Mouse (Mus musculus) frontal cortex, postnatal 14 days (tissue): ENCODE data around the gene Kank2.
"Not testable (repeated sequence)": the region's sequence is repeated elsewhere in the genome, so short reads cannot be mapped to it uniquely, and the experiment has no call there.

Experiments used
- DNase-seq, 2 experiments: peaks; one replicate each; pipeline ENCODE4 v3.0.0; 2022; ENCODE audit warnings: low spot score in 2 of 2

Kank2 gene

DNA sequence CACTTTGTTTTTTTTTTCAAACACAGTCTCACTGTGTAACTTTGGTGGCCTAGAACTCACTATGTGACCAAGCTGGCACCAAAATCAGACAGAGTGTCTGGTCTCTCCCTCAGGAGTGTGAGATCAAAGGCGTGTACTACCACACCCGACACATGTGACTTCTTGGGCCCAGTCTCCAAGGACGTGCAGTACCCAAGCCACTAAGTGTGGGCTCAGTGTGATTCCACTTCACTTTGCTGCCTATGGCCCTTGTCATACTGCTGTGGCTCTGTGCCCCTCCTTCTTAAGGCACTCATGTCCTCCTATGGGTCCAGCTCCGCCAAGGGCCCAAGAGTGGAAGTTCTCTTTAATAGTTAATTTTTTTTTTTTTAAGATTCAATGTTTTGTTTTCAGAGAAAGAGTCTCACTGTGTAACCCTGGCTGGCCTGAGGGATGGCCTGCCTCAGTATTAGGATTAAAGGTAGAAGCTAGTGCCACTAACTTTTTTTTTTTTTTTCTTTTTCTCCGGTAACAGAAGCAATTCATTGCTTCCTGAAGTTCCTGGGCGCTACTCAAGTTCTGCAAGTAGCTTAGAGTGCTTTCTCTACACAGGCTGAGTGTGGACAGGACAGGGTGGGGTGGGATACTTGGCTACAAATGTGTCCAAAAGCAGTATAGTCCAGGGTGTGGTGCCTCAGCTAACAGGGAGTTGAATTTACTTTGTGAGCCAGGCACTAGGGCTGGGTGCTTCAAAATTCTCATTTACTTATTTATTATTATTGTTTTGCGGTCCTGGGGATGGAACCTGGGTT lies 13.8 kb downstream of the Kank2 start:
- DNase-seq, result no peak

DNA sequence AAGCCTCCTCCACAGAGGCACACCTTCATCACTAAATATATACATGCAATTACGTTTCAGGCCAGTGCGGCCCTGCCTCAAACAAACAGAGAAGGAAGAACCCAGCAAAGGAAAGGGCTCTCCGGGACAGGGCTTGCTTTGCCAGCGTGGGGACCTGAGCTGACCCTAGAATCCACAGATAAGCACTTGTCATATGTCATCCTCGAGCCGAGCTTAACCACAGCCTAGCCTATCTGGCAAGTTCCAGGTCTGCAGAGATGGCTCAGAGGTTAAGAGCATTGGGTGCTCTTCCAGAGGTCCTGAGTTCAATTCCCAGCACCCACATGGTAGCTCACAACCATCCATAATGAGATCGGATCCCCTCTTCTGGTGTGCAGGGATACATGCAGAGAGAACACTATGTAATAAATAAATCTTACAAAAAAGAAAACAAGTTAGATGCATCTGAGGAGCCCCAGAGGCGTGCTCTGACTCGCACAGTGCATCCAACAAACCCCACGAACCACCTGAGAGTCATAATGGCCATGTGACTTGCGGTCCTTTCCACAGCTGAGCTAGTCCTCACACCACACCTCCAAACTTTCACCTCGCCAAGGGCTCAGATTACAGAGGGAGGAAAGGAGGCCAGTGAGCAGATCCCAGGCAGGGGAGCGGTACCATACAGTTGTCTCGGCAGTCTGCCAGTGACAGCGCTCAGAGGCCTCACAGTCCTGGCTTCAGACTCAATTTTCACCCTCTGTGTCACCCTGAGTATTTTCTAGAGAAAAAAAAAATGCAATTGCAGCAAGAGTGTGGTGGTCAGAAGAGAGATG lies 16.7 kb downstream of the Kank2 start:
- no peak for DNase-seq

DNA sequence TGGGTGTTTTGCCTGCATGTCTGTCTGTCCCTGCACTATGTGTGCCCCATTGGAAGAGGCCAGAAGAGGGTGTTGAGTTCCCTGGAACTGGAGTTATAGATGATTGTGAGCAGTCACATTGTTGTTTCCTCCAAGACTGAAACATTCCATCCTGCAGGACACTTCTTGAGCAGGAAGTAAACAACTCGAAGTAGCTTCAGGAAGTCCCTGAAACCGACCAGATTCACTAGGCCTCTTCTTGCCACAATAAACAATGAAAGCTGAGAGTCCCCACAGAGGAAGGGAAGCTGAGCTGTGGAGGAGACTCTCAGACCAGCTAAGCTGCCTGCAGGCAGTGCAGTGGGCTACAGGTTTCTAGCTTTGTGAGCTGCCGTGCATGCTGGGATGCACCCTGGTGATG lies 20.8 kb downstream of the Kank2 start:
- DNase-seq, result no peak

DNA sequence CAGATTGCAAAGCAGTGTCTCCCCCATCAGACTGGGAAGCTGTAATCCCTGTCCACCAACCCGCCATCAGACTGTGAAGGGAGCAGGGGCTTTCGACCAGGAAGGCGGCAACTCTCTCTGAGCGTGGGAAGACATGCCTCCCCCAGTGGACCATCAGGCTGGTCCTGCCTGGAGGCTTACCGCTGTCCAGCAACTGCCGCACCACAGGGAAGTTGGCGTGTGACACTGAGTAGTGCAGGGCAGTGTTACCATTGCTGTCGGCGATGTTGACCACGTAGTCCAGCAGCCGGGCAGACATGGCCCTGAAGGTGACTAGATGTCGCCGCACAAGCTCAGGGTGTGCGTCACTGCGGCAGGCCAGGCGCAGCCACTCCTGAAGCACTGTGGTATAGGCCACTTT lies 24.2 kb downstream of the Kank2 start:
- no peak for DNase-seq

DNA sequence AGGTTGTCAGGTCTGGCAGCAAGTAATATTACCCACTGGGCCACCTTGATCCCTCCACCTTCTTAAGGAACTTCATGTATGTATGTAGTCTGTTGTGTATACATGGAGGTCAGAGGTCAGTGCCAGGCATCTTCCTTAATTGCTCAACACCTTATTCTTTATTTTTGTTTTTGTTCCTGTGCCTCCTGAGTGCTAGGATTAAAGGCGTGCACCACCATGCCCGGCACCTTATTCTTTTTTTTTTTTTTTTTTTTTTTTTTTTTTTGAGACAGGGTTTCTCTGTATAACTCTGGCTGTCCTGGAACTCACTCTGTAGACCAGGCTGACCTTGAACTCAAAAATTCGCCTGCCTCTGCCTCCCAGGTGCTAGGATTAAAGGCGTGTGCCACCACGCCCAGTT lies 25.1 kb downstream of the Kank2 start:
- not testable (repeated sequence) for DNase-seq

DNA sequence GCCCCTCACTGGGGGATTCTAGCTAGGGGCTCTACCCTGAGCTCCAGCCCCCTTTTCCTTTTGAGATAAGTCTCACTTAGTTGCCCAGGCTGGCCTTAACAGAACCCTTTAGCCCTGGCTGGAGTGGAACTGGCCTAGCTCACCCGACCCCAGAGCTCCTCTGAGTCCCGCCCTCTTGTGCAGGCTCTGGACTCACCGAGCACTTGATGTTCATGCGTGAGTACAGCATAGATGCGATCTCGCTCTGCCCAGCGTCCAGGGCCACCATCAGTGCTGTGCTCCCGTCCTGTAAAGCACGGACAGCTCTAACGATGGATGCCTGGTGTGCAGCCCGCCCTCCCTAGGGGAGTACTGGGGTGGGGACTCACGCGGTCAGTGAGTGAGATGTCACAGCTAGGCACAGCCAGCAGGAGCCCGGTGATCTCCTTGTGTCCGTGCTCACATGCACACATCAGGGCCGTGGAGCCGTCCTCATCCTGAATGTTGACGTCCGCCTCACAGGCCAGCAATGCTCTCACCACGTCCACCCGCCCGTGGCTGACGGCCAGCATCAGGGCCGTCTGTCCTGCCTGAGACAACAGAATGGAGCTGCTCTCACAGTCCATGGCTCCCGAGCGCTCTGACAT lies 28.9 kb downstream of the Kank2 start:
- DNase-seq, result no peak

DNA sequence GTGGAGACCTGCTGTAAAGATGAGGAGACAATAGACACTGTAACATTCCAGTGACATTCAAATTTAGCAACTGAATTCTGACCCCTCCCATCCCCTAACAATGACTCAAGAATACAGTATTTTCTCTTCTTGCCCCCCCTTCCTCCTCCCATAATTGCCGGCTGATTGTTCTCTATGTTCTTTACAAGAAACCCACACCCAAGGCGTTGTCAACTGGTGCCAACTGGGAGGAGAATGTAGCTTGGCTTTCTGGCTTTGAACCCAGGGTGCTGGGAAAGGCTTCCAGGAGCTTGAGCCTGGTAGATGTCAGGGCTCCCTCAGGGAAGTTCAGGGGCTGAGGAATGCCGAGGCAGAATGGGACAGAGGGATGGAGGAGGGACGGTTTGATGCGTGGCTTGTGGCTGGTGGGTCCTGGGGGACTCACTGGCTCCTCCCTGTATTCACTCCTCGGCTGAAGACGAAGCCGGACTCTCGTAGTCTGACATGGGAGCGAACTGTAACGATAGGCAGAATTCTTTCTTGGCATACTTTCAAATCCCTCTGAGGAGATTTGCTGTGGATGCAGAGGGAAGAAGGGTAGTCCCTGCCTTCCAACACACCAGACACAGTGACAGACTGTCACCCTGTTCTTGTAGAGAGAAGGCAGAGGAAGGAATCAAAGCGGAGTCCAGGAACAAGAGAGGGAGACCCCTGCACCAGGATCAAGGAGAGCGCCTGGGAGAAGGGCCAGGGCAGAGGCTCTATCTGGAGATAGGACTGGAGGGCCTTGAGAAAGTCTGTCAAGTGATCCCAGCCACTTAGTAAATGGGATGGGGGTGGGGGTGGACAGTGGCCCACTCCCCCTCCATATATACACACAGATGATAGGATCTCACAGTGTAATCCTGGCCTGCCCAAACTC lies 29.8 kb downstream of the Kank2 start:
- no peak for DNase-seq

DNA sequence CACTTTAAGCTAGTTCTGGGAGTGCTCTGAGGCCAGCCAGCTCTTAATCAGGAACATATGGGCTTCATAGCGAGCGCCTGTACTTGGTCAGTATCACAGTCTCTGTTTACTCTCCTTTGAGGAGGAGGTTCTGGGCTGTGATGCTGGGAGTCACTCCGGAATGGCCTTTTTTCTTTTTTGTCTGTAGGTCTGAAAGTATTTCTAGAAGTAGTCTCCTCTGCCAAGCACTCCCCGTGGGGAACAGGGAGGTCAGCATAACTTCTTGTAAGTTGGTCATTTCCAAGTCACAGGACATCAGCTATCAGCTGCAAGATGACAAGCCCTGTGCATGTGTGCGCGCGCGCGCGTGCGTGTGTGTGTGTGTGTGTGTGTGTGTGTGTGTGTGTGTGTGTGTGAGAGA lies 30.6 kb downstream of the Kank2 start:
- no peak for DNase-seq

DNA sequence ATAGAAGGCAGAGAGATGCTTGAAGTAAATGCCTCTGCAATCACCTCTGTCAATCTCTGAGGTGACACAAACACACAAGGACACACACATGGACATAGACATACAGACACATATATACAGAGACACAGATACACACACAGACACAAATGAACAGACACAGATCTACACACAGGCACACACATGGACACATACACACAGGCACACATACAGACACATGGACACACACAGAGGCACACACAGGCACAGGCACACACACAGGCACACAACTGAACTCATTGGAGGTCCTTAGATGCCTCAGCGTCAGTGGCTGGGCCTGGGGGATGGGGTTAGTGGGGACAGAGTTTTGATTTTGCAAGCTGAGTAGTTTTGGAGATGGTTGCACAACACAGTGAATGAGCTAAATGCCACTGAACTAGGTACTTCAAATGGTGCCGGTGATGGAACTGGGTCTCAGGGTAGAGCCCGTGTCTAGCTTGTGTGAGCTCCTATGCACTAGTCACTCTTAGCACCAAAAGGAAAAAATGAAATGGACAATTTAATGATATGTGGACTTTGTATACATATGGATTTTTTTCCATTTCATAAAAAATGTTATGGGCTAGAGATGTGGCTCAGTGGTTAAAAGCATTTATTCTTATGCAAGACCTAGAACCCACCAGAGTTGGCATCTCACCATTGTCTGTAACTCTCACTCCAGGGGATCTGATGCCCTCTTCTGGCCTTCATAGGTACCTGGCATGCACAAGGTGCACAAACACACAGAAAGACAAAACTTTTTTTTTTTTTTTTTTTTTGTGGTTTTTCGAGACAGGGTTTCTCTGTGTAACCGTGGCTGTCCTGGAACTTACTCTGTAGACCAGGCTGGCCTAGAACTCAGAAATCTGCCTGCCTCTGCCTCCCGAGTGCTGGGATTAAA lies 34.2 kb downstream of the Kank2 start:
- no peak for DNase-seq

DNA sequence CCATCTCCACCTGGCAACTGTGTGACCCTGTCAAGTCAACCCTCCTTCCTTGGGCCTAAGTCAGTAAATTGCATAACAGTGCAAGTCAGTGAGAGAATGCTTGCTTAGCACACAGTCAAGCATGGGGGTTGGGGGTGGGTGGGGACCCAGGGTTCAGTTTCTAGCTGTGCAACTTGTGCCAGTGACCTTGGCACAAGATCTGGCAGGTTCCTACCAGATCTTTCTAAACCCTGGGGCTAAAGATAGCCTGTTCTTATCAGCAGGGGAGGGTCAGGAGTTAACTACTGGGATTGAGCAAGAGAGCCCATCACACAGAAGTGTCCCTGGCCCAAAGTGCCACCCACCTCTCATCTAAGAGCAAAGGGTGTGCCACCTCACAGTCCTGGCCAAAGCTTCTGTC lies 36.4 kb downstream of the Kank2 start:
- no peak for DNase-seq

DNA sequence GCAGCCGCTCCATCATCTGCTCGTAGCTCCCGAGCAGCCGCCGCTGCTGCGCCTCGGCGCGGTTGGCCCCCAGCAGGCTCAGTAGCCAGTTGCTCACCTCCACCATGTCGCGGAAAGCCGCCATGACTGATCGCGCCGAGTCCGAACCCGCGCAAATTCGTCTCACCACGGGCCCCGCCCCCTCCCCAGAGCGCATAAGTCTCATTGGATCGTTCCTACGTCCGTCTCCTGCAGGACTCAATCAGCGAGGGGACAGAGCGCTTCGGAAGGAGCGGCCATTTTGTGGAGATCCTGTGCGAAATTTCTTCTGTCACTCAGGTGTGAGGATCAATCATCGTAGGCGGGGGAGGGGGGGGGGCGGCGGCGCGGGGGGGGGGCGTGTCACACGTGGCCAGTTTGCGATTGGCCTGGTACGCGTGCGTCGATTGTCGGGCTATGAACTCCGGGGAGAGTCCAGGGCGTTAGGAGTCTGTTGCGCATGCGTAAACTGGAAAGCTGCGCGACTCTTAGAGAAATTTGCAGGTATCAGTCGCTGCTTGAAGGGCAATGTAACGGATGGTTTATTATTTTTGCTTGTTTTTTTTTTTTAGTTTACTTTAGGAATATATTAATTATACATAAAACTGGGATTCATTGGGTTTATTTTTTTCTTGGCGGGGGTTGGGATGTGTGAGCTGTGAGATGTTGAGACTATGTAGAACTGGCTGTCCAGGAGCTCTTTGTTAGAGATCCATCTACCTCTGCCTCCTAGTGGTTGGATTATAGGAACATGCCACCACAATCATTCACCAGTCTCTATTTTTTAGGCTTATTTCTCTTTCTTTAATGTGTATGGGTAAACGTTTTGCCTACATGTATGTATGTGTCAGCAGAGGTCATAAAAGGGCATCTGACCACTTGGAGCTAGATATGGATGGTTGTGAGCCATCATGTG lies 38.1 kb downstream of the Kank2 start, which contains the start of gene Spc24:
Gene Spc24, minus strand, starts transcription at position 149 of the 934 bp plus-strand sequence.
- DNase-seq, result peak; percentile 92 to 95

DNA sequence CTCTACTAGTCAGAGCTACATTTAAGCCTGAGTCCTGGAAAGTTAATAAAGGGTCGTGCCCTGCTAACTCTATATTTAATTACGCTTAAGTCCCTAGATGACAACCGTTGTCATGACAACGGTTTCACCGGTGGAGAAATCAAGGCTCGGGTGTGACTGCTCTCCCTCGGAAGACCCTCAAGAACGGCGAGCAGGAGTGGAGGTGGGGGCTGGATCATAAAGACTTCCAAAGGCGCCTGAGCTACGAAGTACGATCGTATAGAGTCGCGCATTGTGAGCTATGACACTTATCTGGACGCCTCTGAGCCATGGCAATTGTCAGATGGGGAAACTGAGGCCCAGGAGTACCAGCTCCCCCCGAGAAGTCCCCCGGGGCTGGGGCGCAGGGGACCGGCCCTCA lies 38.8 kb downstream of the Kank2 start:
- DNase-seq, result no peak

DNA sequence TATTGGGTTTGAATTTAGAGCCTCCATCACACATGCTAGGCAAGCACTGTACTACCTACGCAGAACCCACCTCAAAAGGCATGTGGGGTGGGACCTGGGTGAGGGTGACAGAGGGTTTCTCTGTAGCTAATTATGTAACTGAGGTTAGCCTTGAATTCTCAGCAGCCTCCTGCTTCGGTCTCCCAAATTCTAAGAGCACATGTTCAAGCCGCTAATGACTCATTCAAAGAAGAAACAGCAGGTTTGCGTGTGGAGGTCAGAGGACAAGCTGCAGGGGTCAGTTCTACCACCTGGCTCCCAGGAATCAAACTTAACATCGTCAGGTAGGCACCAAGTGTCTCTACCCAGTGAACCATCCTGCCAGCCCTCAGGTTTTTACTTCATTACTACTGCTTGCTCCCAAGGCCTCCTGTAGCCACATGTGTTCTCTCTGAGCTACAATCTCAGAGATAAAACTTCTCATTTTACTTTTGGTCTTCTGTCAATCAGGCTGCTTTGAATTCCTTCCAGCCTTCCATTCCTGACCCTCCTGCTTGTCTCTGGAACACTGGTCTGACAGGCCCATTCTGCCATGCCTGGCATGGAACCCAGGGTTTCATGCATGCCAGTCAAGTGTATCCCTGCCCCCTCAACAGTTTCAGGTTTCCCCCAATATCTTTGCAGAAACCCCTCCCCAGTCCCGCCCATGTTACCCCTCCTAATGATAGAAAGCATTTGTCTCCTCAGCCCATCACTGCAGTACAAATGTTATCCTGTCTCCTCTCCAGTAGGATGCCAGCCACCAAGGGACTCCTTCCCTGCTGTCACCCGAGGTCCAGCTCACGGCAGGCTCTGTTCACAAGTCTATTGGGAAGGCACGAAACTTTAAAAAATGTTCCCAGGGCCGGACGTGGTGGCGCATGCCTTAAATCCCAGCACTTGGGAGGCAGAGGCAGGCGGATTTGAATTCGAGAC lies 39.7 kb downstream of the Kank2 start:
- DNase-seq, result no peak

DNA sequence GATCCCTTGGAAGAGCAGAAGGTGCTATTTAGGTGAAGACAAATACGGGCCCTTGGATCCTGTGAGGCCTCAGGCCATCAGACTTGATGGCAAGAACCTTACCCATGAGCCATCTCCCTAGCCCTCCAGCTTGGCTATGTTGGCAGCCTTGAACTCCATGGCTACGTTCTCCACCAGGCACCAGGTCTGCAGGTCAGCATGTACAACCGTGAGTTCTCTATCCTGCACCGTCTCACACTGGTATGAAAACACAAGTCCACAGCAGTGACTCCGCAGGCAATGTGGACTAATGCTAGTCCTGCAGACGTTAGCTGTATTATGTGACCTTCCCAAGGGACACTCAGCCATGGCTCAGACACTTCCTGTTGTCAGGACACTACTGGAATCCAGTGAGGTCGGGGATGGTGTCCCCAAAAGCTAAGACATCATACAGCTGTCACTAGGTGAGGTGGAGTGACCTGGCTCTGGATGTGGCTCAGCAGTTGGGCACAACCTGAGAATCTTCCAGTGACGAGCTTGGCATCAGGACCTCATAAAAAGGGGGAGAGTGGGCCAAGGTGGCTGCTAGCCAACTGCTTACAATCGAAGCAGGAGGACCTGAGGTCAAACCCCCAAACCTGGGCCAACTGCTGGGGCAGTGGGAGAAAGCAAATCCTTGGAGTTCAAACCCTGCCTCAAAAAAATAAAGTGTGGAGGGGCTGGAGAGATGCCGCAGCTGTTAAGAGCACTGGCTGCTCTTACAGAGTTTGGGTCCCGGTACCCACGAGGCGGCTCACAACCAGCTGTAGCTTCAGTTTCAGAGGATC lies 43.8 kb downstream of the Kank2 start:
- DNase-seq, result no peak

DNA sequence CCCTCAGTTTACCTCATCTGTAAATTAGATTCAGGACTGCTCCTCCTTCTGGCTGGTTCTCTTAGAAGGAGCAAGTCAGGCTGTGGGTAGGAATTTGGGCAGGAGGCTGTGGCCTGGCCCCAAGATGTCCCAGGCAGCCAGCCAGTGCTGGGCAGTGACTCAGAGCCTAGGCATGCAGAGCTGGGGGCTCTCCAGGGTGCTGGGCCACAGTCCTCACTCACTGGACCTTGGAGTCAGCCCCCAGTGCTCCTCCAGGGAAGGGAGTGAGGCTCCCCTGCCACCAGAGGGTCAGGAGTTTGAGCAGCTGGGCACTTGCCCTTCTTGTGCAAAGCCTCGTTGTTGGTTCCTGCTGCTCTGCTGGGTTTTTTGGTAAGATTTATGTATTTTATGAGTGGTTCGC lies 44.5 kb downstream of the Kank2 start:
- no peak for DNase-seq

DNA sequence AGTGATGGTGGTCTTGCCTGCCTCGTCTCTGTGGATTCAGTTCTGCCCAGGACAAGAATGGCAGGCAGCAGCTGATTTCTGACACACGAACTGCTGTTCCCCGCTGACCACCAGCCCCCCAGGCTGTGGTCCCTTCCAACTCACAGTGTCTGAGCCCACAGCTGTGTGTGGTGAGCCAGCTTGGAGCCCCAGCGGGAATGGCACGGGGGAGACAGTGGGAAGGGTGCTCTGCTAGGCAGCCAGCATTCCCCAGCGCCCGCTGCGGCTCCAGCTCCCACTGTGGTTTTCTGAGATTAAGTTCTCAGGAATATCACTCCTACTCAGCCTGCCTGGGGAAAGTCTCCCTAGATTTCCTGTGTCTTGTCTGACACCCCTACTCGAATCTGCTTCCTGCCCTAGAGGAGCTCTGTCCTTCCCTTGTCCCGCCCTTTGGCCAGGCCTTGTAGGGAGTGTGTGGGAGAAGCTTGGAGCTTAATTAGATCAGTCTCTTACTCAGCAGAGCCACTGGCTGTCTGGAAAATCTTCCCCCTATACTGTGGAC lies 46.2 kb downstream of the Kank2 start:
- DNase-seq, result no peak

DNA sequence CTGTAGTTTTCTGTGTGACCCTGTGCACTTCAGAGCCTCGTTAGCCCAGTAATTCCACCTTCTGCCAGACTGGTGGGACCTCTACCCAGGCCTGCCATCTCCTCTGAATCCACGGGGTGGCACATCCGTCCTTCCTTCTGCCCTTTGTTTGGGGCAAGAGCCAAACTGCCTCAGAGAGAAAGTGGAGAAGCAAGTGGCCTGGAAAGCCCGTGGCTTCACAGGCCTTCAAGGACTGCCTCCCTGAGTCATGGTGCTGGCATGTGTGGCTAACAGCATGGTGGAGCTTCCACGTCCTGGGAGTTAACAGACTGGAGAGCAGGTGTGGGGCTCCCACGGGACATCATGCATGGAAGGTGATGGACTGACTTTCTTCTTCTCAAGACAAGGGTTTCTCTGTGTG lies 47.2 kb downstream of the Kank2 start:
- no peak for DNase-seq
